Mouse (Mus musculus): ENCODE results near the gene Zfp454. TPM values are rescaled to one million over a fixed set of nuclear protein-coding genes. Genes with fewer than 3 reads are reported as not detected.

The Zfp454 gene
- total and polyA plus RNA-seq, 3 experiments = not detected

DNA sequence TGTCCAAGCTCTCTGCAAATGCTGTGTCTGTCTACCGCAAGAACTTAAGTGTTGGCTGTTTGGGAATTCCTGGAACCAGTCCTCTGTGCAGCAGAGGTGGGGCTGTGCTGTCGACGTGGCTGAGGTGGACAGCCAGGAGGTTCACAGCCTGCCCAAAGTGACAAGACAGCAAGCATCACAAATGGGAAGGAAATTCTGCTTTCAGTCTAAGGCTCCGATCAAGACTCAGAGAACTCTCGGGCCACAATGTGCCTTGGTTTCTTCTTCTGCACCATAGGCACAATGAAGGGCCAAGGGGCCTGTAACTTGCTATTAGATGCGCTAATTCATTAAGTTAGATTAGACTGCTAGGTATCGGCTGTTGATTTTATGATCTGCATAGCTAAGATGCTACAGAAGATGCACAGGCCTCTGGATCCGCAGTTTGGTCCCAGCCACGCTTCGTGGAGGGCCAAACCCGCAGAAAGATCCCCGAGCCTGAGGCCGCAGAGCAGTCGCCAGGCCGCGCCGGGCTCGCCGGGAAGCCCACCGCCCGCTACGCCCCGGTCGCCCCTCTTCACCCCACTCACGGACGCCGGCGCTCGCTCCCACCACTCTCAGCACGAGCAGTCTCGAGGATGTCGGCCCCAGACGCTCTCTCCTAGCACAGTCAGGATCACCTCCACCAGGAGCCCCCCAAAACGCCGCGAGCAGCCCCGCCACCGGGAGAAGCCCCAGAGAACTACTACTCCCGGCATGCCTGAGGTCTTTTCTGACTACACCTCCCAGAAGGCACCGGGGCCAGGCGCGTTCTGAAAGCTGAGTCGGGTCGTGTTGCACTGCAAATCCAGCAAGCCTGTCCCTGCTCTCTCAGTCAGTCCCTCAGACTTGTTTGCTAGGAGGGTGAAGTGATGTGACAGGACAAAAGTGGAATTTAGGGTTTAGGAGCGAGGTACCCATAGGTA is 60.2 kb downstream of the Zfp454 start, which contains the start of gene Zfp354c:
Zfp354c (minus strand) TSS at position 715 of the 944 bp plus-strand sequence.
- 0 out of 4 replicates have a peak, but pooled peaks cover 0 to 2% of the 10 kb centered on the region in 2 experiments for H3K36me3 ChIP-seq (ENCODE audit: control insufficient read depth in 1 of 2, insufficient read depth in 2 of 2, low read length in 2 of 2)
- H3K27me3 ChIP-seq (ENCODE audit: control insufficient read depth in 1 of 2, insufficient read depth in 2 of 2, low read length in 2 of 2) = no peaks in the 10 kb centered on the region
- H3K4me1 ChIP-seq (ENCODE audit: control insufficient read depth in 1 of 2, insufficient read depth in 2 of 2, low read length in 2 of 2) = peaks cover 3 to 4% of the 10 kb centered on the region in 2 experiments; a peak in 1 of 4 replicates
- H3K79me2 ChIP-seq (ENCODE audit: control insufficient read depth, insufficient read depth, low read length, poor library complexity) = no peaks in the 10 kb centered on the region; the same call in 1 of the 2 replicates
- H3K27ac ChIP-seq (ENCODE audit: control insufficient read depth, low read depth, low read length) = no peak within 1 kb of the TSS
- DNase-seq (ENCODE audit: low read depth, low spot score) = peak; percentile 92
- no peaks in the 10 kb centered on the region for H3K9me3 ChIP-seq (replicated peaks; ENCODE audit: insufficient read depth, low read length)
- peak within 1 kb of the TSS; percentile 70 to 81 for H3K4me3 ChIP-seq (ENCODE audit: control insufficient read depth in 1 of 2, insufficient read depth in 1 of 2, low read depth in 2 of 2, low read length in 2 of 2)
- peak within 1 kb of the TSS; percentile 74 for H3K9ac ChIP-seq (ENCODE audit: control insufficient read depth, low read depth, low read length, poor library complexity, severe bottlenecking)
- TF ChIP-seq ZMIZ1 (IDR thresholded peaks at IDR 0.05; ENCODE audit: low read depth, low read length) = peak; percentile 72; the same call in 1 of the 2 replicates
- TF ChIP-seq SIN3A (IDR thresholded peaks at IDR 0.05; ENCODE audit: low read length) = peak; percentile 63; the same call in 1 of the 2 replicates
- TF ChIP-seq POLR2AphosphoS2 (IDR thresholded peaks at IDR 0.05; ENCODE audit: low read length) = peak; percentile 93
- TF ChIP-seq MAZ (IDR thresholded peaks at IDR 0.05; ENCODE audit: low read depth, low read length) = peak; percentile 70; the same call in 1 of the 2 replicates
- TF ChIP-seq USF1 (IDR thresholded peaks at IDR 0.05; ENCODE audit: low read depth, low read length) = no peak
- peak; percentile 88 for TF ChIP-seq KAT2A (conservative IDR thresholded peaks at IDR 0.05; ENCODE audit: low read depth, low read length)
- TF ChIP-seq GATA1 (IDR thresholded peaks at IDR 0.05; ENCODE audit: low read depth, low read length) = no peak
- TF ChIP-seq NELFE (IDR thresholded peaks at IDR 0.05; ENCODE audit: low read depth, low read length) = peak; percentile 85
- TF ChIP-seq EP300 (IDR thresholded peaks at IDR 0.05; ENCODE audit: low read depth in 1 of 2, low read length in 2 of 2) = no peak
- no peak for TF ChIP-seq MYB (IDR thresholded peaks at IDR 0.05; ENCODE audit: low read depth, low read length)
- TF ChIP-seq NRF1 (IDR thresholded peaks at IDR 0.05; ENCODE audit: insufficient read depth, low read depth, low read length, poor library complexity, severe bottlenecking) = peak; percentile 34; the same call in 1 of the 2 replicates
- TF ChIP-seq MXI1 (IDR thresholded peaks at IDR 0.05; ENCODE audit: low read depth, low read length) = peak; percentile 51; the same call in 1 of the 2 replicates
- TF ChIP-seq HCFC1 (IDR thresholded peaks at IDR 0.05; ENCODE audit: low read depth, low read length) = peak; percentile 99
- TF ChIP-seq MYC (IDR thresholded peaks at IDR 0.05; ENCODE audit: low read depth, low read length) = 0 out of 2 replicates have a peak, but pooled peaks have one; percentile 9
- 0 out of 2 replicates have a peak, but pooled peaks have one; percentile 41 for TF ChIP-seq TCF12 (IDR thresholded peaks at IDR 0.05; ENCODE audit: low read depth, low read length)
- TF ChIP-seq TBP (IDR thresholded peaks at IDR 0.05; ENCODE audit: low read depth, low read length) = peak; percentile 80
- TF ChIP-seq POLR2A (IDR thresholded peaks at IDR 0.05; ENCODE audit: control insufficient read depth in 1 of 2, insufficient read depth in 1 of 2, low read depth in 1 of 2, low read length in 2 of 2, poor library complexity in 1 of 2) = peak; percentile 52 to 91
- TF ChIP-seq POLR2AphosphoS5 (IDR thresholded peaks at IDR 0.05; ENCODE audit: borderline replicate concordance, low read depth, low read length) = no peak
- TF ChIP-seq CHD1 (IDR thresholded peaks at IDR 0.05; ENCODE audit: low read depth, low read length) = no peak
- TF ChIP-seq ZC3H11A (IDR thresholded peaks at IDR 0.05; ENCODE audit: low read depth, low read length) = no peak

Data from MEL (cell line).